Mouse (Mus musculus): Measurements from ENCODE around the gene Dcst2.

The Dcst2 gene

DNA sequence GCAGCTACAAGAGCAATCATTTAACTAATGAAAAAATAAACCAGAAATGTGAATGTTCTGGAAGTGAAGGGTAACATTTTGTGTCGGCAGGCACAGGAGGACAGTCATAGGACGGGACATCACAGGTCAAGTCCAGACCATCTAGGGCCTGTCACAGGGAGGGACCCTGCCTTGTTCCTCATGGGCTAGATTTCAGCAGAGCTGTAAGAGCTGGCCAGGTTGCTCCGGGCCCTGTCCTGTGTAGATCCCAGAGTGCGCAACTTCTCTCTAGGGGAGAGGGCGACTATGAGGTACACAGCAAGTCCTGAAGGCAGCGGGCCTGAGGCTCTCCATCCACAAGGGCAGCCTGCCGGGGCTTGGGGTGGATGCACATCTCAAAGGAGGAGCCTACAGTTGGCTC is at the start of gene Dcst2:
TSS of gene Dcst2 (plus strand) at position 301 of the 400 bp plus-strand sequence.
- DNase-seq, result no peak

DNA sequence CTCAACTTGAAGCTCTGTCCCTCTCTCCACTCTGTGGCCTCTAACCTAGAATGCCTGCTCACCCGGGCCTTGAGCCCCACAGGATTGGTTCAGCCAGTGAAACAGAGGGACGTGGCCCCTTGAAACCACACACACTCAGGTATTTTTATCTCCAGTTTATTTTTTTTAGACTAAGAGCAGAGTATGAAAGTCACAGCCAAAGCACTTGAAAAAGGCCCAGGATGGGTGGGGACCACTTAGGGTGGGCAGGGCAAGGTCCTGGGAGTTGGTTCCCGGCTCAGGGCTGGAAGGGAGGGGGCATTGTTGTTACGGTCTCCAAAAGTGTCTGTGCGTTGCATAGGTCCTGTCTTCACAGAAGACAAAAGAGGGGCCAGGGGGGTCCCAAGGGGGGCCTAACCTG is 47.4 kb upstream of the Dcst2 start:
- DNase-seq, result no peak

DNA sequence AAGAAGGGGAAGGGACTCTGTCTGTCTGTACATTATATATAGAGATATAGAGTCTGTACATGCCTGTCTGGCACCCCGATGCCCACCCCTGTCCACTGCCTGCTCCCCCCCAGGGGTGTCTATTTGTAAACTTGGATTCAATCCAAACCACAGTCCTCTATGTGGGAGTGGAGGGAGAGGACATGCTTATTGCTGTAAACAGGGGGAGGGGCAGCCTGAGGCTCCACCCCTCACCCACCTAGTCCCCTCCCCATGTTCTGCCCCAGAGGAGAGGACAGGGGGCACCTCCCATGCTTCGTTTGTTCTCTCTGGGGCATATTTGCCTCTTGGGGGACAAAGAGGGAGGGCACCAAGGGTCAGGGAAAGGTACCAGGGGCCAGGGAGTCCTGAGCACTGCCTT is 47.0 kb upstream of the Dcst2 start:
- no peak for DNase-seq

DNA sequence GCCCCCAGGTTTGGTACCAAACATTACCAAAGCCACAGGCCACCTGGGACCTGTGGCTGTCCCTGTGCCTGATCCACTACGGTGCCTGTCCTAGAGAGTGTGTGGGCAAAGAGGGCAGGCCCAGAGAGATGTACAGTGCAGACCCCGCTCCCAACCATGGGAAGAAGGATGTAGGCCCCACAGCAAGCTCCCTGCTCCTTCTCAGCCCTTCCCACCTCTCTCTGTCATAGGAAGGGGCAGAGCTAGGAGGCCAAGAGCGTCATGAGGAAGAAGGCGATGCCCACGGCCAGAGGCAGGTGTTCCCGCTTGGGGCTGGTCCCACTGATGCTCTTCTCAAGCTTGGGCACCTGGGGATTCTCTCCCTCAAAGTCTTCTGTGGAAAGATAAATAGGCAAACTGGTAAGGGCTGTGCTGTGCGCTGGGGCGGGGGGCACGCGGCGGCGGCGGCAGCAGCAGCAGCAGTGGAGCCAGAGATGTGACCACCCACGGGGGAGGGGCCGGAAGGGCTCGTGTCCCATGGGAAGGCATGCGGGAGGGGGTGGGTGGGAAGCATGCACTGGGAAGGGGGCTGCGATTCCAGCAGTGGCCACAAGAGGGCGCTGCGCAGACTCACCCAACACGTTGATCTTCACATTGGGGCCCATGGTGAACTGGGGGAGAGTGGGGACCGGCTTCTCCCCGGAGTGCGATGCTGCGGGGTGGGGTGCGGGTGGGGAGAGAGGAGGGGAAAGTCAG is 46.4 kb upstream of the Dcst2 start:
- peak; percentile 58 to 80 for DNase-seq

DNA sequence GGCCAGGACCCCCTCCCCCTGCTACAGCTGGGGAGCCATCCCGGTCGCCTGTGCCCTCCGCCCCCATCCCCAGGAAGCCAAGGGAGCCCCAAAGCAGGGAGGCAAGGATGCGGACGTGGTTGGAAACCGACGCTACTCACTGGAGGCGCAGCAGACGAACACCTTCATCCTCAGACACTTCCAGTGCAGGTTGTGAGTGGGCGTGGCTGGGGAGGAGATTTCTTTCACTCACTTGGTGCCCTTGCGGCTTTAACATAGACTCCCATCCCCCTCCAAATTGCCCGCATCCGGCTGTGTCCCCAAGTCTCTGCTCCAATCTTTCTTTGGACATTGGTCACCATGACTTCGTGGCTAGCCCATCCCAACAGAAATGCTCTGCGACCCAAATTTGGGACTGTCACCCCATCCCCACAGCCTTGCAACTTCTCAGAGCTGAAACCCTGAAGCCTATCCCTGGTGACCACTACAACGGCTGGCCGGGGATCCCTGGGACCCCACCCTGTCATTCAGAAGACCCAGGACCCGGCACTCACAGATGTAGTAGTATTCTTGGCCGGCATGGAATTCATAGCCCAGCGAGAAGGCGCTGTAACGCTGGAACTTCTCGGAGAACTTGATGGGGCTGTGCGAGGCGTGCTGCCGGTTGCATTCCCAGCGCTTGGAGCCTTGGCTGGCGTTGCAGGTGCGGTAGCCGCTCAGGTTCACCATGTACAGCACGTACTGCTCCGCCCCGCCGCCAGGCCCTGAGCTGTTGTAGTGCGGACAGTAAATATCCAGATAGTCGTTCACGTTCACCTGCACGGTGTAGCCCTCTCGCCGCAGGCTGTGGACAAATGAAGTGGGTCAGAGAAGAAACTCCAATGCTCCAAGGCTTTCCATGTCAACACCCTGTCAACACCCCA is 45.6 kb upstream of the Dcst2 start:
- no peak for DNase-seq

DNA sequence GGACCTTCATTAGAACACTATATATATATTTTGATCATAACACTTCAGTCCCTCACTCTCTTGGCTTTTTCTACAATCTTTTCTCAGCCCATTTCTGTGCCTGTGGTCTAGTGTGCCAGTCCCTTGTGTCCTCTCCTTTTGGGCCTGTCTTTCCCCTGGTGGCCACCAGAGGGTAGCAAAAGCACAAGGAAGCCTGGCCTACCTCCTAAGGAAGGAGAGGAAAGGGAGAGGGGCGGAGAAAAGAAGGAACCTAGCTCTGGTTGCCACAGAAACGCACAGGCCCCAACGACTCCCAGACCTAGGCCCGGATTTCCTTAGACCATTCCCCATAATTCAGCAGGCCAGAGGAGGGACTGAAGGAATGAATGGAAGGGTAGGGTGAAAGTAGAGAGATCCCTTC is 44.9 kb upstream of the Dcst2 start:
- DNase-seq, result peak; percentile 82 to 92

DNA sequence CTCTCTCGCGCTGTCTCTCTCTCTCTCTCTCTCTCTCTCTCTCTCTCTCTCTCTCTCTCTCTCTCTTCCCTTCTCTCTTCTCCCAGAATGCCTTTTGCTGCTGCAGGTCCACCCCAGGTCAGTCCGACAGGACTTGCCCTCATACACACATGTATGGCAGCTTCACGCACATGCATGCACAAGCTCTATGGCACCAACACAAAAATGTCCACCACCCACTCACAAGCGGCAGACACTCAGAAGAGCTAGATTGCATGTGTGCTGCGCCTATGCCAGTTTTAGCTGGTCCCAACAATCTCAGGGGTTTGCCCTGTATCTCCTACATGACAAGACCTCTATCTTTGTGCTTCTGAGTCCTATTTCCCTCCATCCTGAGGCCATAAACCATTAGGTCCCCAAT is 44.5 kb upstream of the Dcst2 start:
- DNase-seq, result no peak

DNA sequence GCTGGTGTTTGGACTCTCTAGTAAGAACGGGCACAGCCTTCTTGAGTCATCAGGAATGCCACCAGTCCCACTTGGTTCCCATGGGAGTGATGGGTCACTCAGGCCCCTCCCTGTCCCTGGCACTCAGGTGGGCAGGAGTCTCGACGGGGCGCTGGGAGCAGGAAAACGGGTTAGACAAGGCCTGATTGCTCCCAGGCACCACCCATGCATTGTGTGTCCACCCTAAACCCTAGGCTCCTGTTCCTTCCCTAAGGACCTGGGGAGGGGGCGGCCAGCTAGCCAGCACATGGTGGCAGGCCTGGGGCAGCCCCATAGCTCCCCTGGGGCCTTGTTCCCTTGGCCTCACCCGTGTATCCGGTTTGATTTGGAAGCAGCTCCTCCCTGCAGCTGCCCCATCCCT is 43.5 kb upstream of the Dcst2 start:
- DNase-seq, result no peak

DNA sequence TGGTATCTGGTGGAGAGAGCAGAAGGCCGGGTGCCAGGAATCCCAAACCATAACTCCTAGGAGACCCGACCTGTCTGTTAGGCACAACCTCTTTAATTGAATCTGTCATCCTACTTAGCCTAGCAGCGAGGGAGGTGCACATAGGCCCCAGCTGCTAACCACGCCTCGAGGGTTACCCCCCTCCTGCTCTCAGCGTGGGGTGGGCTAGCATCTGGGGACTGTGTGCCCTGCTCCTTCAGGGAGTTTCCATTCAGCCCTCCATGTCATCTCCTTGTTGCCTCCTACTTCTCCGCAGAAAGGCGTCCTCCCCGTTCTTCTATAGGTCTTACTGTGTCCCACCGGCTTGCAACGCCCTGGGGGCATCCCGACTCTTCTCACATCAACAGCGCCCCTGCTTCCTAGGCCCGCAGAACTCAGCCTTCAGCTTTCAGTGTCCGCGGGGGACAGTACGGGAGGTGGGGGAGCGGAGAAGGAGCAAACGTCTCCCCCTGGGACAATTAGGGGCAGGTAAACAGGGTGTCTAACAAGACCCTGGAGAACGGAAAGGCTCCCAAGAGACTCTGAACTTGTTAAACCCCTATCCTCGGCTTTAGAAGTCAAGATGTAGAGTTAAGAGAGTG is 42.7 kb upstream of the Dcst2 start:
- DNase-seq, result no peak

DNA sequence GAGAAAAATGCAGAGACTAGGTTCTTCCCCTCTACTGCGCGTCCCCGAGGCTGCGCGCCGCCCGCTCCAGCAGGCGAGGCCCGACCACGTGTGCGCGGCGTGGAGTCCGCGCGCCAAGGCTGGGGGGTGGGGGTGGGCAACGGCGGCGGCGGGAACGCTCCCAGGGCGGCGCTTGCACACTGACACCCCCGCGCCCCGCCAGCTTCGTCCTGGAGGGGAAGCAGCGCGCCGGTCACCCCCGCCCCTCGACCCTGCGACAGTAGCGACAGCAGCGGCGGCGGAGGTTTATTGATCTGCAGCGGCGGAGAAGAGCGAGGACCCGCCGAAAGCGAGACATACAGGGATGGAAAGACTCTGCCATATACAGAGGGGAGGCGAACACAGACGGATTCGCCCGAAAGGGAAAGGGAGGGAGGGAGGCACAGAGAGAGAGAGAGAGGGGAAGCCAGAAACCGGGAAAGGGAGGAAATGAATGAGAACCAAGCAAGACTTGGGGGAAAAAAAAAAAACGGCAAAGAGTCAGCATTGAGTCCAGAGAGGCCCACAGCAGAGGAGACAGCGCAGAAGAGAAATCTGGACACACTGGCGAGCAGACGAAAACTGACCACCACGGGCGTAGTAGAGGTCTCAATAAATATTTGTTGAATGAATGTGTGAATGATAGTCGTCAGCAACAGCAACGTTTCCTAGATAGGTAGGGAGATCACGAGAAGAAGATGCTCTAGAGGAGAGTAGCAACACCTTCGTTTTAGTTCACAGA is 42.0 kb upstream of the Dcst2 start:
- DNase-seq, result no peak

DNA sequence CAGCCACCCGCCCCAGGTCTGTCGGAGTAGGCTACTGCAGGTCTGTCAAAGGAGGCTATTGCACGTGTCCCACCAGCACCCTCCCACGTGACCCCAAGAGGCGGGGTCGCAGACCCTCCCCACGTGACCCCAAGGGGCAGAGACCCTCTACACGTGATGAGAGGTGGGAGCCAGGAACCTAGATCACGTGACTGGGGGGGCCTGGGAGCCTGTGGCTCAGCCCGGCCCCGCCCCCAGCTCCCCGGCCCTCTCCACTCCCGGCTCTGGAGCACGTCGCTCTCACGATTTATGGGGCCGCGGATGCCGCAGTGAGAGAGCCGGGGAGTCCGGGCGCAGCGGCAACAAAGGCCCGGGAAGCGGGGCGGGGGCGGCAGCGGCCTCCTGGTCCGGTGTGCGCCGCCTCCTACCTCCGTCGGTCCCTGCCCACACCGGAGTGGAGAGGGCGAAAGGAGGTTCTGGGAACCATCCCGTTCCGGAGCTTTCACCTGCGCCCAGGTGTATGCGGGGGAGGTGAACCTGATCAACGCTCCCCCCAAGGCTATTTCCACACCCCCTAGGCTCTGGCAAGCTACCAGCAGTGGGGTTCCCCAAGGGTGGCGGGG is 41.1 kb upstream of the Dcst2 start:
- DNase-seq, result no peak

DNA sequence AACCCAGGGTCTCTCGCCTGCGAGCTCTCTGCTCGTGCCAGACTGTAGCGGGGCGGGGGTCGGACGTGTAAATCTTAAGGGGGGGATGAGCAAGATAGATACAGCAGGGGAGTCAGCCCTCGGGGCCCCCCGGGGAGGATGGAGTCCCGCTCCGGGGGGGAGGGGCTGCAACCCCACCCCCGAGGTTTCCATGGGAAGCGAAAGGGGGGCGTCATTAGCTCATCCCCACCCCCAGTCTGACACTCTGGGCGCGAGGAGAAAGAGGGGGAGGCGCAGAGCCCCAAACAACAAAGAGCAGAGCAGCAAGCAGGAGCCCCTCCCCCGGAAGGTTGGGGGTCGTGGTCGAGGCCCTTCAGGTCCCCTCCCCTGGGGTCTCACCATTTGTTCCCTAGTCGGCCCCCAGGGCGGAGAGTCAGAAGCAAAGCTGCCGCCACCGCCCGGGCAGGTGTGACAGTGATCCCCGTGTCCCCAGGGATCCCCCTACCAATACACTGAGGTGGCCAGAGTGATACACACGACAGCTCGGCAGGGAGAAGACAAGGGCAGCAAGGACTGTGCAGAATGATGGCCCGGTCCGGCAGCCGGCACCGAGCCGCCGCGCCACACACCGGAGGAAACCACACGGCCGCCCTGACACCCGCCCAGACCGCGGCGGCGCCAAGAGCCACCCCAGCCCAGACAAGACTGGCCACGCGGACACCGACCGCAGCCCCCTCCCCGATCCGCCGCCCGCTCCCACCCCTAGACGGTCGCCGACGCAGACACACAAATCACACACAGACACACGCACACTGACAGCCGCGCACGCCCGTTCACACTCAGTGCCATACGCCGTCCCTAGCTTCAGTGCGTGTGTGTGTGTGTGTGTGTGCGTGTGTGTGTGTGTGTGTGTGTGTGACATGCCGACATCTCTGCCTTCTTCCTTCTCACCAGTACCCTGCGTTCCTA is 40.3 kb upstream of the Dcst2 start:
- no peak for DNase-seq

DNA sequence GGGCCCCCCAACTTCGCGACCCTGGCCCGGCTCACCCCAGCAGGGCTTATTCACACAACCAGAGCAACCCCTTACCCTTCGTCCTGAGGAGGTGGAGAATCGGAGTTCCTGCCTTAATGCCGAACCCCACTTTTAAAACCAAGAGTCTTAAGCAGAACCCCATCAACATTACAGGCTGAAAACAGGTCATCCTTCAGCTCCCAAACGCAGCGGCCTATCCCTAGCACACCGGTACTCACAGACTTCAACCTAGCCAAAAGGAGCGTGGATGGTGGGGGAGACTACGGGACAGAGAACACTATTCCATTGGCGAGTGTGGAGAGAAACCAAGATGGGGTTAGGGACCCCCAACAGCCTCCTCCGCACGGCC is 39.7 kb upstream of the Dcst2 start:
- no peak for DNase-seq

DNA sequence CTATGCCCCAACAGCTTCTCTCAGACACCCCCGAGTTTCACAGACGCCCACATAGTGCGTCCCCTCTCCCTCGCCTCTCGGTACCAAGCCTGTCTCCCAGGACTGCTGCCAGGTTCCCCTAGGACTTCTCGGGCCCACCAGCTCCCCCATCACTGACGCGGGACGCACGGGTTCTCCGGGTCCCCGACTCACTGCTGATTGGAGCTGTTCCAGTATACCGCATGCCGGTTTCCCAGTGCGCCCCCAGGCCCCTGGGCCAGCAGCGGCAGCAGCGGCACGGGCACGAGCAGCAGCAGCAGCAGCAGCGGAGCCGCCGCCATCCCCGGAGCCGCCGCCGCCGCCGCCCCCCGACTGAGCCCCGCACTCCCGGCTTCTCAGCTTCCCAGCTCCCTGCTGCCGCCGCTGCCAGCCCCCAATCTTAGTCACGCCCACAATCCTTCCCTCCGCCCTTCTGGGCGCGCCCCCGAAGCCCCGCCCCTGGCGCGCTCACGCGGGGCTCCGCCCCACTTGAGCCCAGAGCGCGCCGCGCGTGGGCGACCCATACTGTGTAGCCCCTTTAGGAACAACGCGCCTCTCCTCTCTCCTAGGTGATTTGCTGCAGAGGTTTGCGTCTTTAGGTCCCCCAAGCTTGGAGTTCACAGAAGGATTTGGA is 39.1 kb upstream of the Dcst2 start, which contains the start of gene Efna3:
TSS of gene Efna3 (minus strand) at position 452 of the 652 bp plus-strand sequence.
- peak; percentile 45 to 69 for DNase-seq

DNA sequence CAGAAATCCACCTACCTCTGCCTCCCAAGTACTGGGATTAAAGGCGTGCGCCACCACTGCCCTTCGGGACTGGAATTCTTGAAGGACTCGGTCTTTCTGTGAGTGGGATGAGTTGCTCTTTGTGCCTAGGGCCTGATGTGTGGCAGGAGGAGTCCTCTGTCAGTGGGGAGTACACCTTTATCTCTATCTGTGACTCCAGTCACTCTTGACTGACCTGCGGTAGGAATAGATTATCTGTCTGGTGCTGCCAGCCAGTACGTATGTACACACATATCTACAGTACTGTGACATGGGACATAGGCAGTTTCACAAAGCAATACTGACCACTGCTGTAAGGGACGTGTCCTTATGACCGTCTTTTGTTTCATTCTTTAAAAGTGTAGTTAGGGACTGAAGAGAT is 35.9 kb upstream of the Dcst2 start:
- DNase-seq, result no peak

DNA sequence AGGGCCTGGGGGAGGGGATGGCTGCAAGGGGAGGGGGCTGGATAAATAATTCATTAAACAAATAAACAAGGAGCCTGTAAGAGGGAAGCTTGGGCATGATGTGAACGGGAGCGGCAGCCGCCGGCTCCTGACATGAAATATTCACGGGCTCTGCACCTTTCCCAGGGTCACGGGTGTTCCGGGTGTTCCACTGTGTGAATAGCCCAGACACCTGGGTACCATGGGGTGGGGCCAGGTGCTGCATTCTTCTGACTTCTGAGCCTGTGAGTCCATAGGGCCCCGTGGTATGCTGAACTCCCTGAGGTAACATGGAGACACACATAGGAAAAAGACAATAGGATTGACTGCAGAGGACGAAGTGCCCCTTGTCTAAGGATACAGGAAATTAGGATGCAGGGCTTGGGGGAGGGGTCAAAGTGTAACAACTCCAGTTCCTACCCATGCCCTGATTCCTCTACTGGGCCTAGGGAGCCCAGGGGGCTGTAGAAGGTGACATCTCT is 34.4 kb upstream of the Dcst2 start:
- DNase-seq, result no peak

DNA sequence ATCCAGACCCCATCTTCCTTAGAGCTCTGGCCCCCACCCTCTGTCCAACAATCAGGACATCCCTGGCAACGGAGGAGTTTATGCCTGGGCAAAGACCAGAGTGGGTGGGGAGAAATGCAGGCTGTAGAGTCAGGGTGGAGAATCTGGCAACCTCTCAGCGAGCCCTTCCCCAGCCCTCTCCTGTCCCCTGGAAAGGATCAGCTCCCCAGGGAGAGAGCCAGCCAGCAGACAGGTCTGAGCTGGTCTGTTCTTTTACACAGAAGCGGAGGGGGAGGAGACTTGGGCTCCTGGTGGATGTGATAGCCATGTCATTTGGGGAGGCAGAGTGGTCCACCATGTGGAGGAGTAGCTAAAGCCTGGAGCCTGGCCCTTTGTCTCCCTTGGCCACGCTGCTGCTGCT is 33.2 kb upstream of the Dcst2 start:
- DNase-seq, result no peak

DNA sequence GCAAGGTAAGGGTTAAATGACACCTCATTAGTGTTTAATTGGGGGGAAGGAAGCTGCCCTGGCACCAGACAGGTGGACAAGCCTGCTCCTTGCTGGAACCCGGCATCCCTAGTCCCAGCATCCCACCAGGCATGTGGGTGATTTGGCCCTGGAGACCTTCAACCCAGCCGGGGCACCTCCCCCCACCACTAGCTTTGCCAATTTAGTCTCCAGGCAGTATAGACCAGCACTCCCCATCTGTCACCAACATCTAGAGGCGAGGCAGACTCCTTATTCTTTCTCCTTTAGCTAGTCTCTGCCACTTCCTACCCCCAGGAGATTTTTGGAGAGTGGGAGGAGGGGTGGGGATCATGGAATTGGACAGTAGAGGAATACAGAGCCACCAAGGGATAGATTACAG is 31.4 kb upstream of the Dcst2 start:
- no peak for DNase-seq

DNA sequence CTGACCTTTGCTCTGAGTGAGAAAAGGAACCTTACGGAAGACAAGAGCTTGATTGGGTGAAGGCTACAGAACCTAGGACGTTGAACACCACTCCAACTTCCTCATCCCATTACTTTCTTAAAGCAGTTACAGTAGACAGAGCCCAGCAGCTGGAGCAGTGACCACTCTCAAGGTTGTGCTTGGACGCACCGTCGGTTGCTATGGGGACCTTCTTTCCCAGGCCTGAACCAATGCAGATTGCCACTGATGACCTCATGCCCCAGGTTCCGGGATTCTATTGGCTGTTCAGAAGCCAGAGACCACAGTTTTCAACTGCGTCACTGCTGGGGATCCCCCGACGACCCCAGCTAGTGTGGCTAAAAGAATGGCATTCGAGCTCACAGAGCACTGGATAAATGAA is 30.8 kb upstream of the Dcst2 start:
- no peak for DNase-seq

DNA sequence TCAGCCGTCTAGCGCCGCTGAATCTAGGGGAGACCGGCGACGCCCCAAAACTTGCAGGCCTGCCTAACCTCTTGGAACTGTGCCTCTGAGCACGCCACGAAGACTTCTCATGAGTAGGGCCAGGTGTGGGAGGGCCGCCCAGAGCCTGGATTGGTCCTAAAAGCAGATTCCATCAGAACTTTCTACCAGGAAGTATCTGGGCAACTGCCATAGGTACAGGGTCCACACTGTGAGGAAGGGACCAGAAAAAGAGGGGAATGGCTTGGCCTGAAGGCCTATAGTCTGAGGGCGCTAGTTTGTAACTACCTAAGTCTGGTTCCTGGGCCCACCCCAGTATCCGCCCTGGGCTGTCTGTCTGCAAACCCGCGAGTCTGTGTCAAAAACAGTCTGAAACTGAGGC is 30.2 kb upstream of the Dcst2 start:
- no peak for DNase-seq

DNA sequence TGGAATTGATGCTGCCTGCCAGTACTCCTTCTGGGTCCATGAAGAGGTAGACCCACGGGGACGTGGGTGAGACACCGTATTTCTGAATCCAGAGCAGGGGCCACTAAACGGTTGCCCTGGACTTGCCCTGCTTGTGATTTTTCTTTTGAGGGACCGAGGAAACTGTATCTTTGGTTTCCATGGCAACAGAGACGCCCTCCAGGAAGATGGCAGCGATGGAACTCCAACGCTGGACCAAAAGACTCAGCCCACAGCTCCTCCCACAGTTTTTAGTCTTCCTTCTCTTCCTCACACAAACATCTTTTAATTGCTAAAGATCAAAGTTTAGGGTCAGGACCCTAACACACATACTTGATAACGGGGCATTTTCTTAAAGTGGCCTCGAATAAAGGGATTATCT is 29.8 kb upstream of the Dcst2 start:
- DNase-seq, result no peak
